Mouse (Mus musculus) heart, adult 2 months (tissue): Measurements from ENCODE around the gene Pram1.

Source experiments
- CTCF ChIP-seq: fragments of 200-600 bp; IDR thresholded peaks from 2 replicates; pipeline ENCODE4 v1.8.1; 2022; ENCODE audit warnings: antibody characterized with exemption, mild to moderate bottlenecking, moderate library complexity
- EP300 ChIP-seq: fragments of 200-500 bp; IDR thresholded peaks from 2 replicates; pipeline ENCODE4 v1.6.1; 2011; ENCODE audit warnings: low read depth, low read length, control low read depth; ENCODE audit not compliant: insufficient read depth

DNA sequence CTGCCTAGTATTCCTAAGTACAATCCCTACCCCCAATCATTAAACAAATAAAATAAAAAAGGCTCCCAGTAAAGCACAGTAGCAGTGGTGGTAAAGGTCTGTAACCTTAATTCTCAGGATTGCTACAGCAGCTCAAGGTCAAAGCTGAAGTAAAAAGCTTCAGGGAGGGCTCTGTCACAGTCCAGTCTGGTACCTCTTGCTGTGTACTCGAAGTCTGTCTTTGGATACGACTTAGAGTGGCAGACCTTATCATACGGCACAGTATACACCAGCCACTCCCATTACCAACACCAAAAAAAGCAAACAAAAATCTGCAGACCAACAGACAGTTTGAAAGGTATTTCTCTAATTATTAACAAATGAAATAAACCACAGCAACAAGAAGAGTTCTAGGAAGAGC lies 29.0 kb downstream of the Pram1 start:
- TF ChIP-seq CTCF (no peak), EP300 (no peak)
